Mouse (Mus musculus) intestine, embryonic 14.5 days (tissue): ENCODE measurements around the gene Aup1. TPM values are rescaled to one million over a fixed set of nuclear protein-coding genes. Genes with fewer than 3 reads are reported as not detected.

Source experiments
- ATAC-seq: fragments of 200-750 bp; cut with Nextera tagmentation; replicated peaks from 2 replicates; pipeline ENCODE4 v1.8.0; 2017; ENCODE audit warnings: low read depth, moderate number of reproducible peaks, moderate TSS enrichment, moderate library complexity; ENCODE audit not compliant: low FRiP score, low TSS enrichment
- DNase-seq: peaks from one replicate; pipeline ENCODE4 v3.0.0-alpha.2; 2018; ENCODE audit warnings: low spot score
- H3K27ac ChIP-seq: fragments of 300-500 bp; sonication (generic); 2 replicates; pipeline ENCODE4 v1.5.1; 2014; ENCODE audit warnings: low read depth, mild to moderate bottlenecking, control low read depth
- H3K27me3 ChIP-seq: fragments of 300-500 bp; sonication (generic); replicated peaks from 2 replicates; pipeline ENCODE4 v1.6.1; 2014; ENCODE audit warnings: low read length, control low read depth; ENCODE audit not compliant: control insufficient read depth, insufficient read depth
- H3K36me3 ChIP-seq: fragments of 300-500 bp; sonication (generic); 2 replicates; pipeline ENCODE4 v1.6.1; 2014; ENCODE audit warnings: low read length, control low read depth; ENCODE audit not compliant: control insufficient read depth, insufficient read depth
- H3K4me1 ChIP-seq: fragments of 300-500 bp; sonication (generic); replicated peaks from 2 replicates; pipeline ENCODE4 v1.6.1; 2014; ENCODE audit warnings: low read length, control low read depth, mixed read lengths; ENCODE audit not compliant: control insufficient read depth, insufficient read depth
- H3K4me2 ChIP-seq: fragments of 300-500 bp; sonication (generic); 2 replicates; pipeline ENCODE4 v1.6.1; 2014; ENCODE audit warnings: low read length
- H3K4me3 ChIP-seq: fragments of 300-500 bp; sonication (generic); 2 replicates; pipeline ENCODE4 v1.5.1; 2014; ENCODE audit warnings: low read depth, low read length, control low read depth, mixed read lengths
- H3K9ac ChIP-seq: fragments of 300-500 bp; sonication (generic); 2 replicates; pipeline ENCODE4 v1.6.1; 2014; ENCODE audit warnings: mild to moderate bottlenecking, low read length
- H3K9me3 ChIP-seq: fragments of 300-500 bp; sonication (generic); 2 replicates; pipeline ENCODE4 v1.6.1; 2016; ENCODE audit warnings: low read length, control low read depth; ENCODE audit not compliant: control insufficient read depth
- WGBS: fragments of 180-500 bp; shearing (Covaris S2); extraction: QIAGEN DNeasy Blood & Tissue Kit; methylation state at CpG from one replicate; pipeline ENCODE4 v1.1.7; 2014; 5-methylcytosine and 5-hydroxymethylcytosine counted together
- polyA plus RNA-seq: library from polyadenylated mRNA; unstranded; fragments of >200 nt; fragmentation: Nextera tagmentation; extraction: Ambion mirVana; gene quantifications from 2 replicates; pipeline ENCODE4 v1.2.1, GENCODE M21; 2014

The Aup1 gene
- polyA plus RNA-seq, 1 experiment from 2014 or later: 158 TPM

GRCm38 (mm10) chr6:83013444-83013843 lies 40.9 kb upstream of the Aup1 start:
- Histone ChIP-seq H3K9me3 (no peaks in the 10 kb centered on the region), H3K4me1 (0 out of 2 replicates have a peak, but pooled peaks cover 2% of the 10 kb centered on the region), H3K27me3 (0 out of 2 replicates have a peak, but pooled peaks cover 4% of the 10 kb centered on the region), H3K27ac (no peak overlapping the region), H3K4me2 (no peak overlapping the region), H3K9ac (no peak overlapping the region), H3K4me3 (no peak overlapping the region), H3K36me3 (no peaks in the 10 kb centered on the region)
- 74% methylated on average over 5 of the region's 5 CpGs for WGBS
- ATAC-seq (no peak), DNase-seq (no peak)

GRCm38 (mm10) chr6:83014482-83015466 lies 39.5 kb upstream of the Aup1 start:
- no peak overlapping the region for H3K27ac ChIP-seq
- H3K9me3 ChIP-seq: no peaks in the 10 kb centered on the region
- ATAC-seq (no peak), DNase-seq (no peak)
- no peaks in the 10 kb centered on the region for H3K36me3 ChIP-seq
- no peak overlapping the region for H3K9ac ChIP-seq
- H3K4me1 ChIP-seq: 0 out of 2 replicates have a peak, but pooled peaks cover 2% of the 10 kb centered on the region
- H3K27me3 ChIP-seq: 0 out of 2 replicates have a peak, but pooled peaks cover 4% of the 10 kb centered on the region
- WGBS: 65% methylated on average over 12 of the region's 12 CpGs
- no peak overlapping the region for H3K4me2 ChIP-seq
- no peak overlapping the region for H3K4me3 ChIP-seq

GRCm38 (mm10) chr6:83015749-83016148 lies 38.6 kb upstream of the Aup1 start:
- ATAC-seq (no peak), DNase-seq (no peak)
- no peak overlapping the region for H3K9ac ChIP-seq
- no peaks in the 10 kb centered on the region for H3K9me3 ChIP-seq
- H3K36me3 ChIP-seq: no peaks in the 10 kb centered on the region
- 89% methylated on average over 2 of the region's 2 CpGs for WGBS
- H3K4me3 ChIP-seq: no peak overlapping the region
- no peak overlapping the region for H3K27ac ChIP-seq
- H3K4me2 ChIP-seq: no peak overlapping the region
- no peaks in the 10 kb centered on the region for H3K4me1 ChIP-seq
- 0 out of 2 replicates have a peak, but pooled peaks cover 4% of the 10 kb centered on the region for H3K27me3 ChIP-seq

- H3K4me1 ChIP-seq: no peaks in the 10 kb centered on the region
- H3K36me3 ChIP-seq: no peaks in the 10 kb centered on the region
- no peaks in the 10 kb centered on the region for H3K9me3 ChIP-seq
- H3K4me2 ChIP-seq: no peak overlapping the region
- no peak overlapping the region for H3K9ac ChIP-seq
- no peak overlapping the region for H3K4me3 ChIP-seq
- no peak for DNase-seq
- H3K27me3 ChIP-seq: 0 out of 2 replicates have a peak, but pooled peaks cover 4% of the 10 kb centered on the region
- no peak for ATAC-seq
- H3K27ac ChIP-seq: no peak overlapping the region
- 50% methylated on average over 3 of the region's 3 CpGs for WGBS
Observed at GRCm38 (mm10) chr6:83017190-83017589, 37.1 kb upstream of the Aup1 start.

- DNase-seq: no peak
- no peaks in the 10 kb centered on the region for H3K36me3 ChIP-seq
- no peak for ATAC-seq
- H3K4me3 ChIP-seq: no peak overlapping the region
- 64% methylated on average over 3 of the region's 3 CpGs for WGBS
- H3K27me3 ChIP-seq: 0 out of 2 replicates have a peak, but pooled peaks cover 4% of the 10 kb centered on the region
- no peaks in the 10 kb centered on the region for H3K4me1 ChIP-seq
- H3K9ac ChIP-seq: no peak overlapping the region
- H3K9me3 ChIP-seq: no peaks in the 10 kb centered on the region
- no peak overlapping the region for H3K27ac ChIP-seq
- H3K4me2 ChIP-seq: no peak overlapping the region
Observed at GRCm38 (mm10) chr6:83019044-83019443, 35.3 kb upstream of the Aup1 start.

GRCm38 (mm10) chr6:83020121-83020520 lies 34.2 kb upstream of the Aup1 start:
- Histone ChIP-seq H3K4me3 (no peak overlapping the region), H3K27me3 (no peaks in the 10 kb centered on the region), H3K4me2 (no peak overlapping the region), H3K27ac (no peak overlapping the region), H3K9me3 (no peaks in the 10 kb centered on the region), H3K9ac (no peak overlapping the region), H3K36me3 (no peaks in the 10 kb centered on the region), H3K4me1 (no peaks in the 10 kb centered on the region)
- ATAC-seq: no peak
- DNase-seq: no peak
- 91% methylated on average over 6 of the region's 6 CpGs for WGBS

- Histone ChIP-seq H3K36me3 (no peaks in the 10 kb centered on the region), H3K4me1 (no peaks in the 10 kb centered on the region), H3K27ac (no peak overlapping the region), H3K9me3 (no peaks in the 10 kb centered on the region), H3K4me3 (no peak overlapping the region), H3K4me2 (no peak overlapping the region), H3K9ac (no peak overlapping the region), H3K27me3 (no peaks in the 10 kb centered on the region)
- no peak for ATAC-seq
- DNase-seq: no peak
- 86% methylated on average over 4 of the region's 4 CpGs for WGBS
Observed at GRCm38 (mm10) chr6:83020836-83021593, 33.3 kb upstream of the Aup1 start.

GRCm38 (mm10) chr6:83023008-83023407 lies 31.3 kb upstream of the Aup1 start:
- 84% methylated on average over 9 of the region's 9 CpGs for WGBS
- Histone ChIP-seq H3K4me3 (no peak overlapping the region), H3K4me2 (no peak overlapping the region), H3K27me3 (no peaks in the 10 kb centered on the region), H3K27ac (no peak overlapping the region), H3K4me1 (no peaks in the 10 kb centered on the region; the same call in 1 of the 2 replicates), H3K36me3 (no peaks in the 10 kb centered on the region), H3K9ac (no peak overlapping the region), H3K9me3 (no peaks in the 10 kb centered on the region)
- ATAC-seq (no peak), DNase-seq (no peak)
